Mouse (Mus musculus): Measurements from ENCODE around the gene Cttn. TPM values are rescaled to one million over a fixed set of nuclear protein-coding genes. Genes with fewer than 3 reads are reported as not detected.

The Cttn gene
- polyA plus RNA-seq, 2 experiments = 174 to 188 TPM

GRCm38 (mm10) chr7:144407675-144408074 is 63.1 kb downstream of the Cttn start:
- H3K9ac ChIP-seq (ENCODE audit: low read depth, low read length, severe bottlenecking) = no peak overlapping the region
- H3K4me3 ChIP-seq (replicated peaks; ENCODE audit: low read length) = no peak overlapping the region
- DNase-seq (ENCODE audit: low spot score) (no peak), ATAC-seq (ENCODE audit: low FRiP score, low read depth) (no peak)
- no peaks in the 10 kb centered on the region for H3K27me3 ChIP-seq (ENCODE audit: control insufficient read depth, insufficient read depth, low read length)
- H3K27ac ChIP-seq (replicated peaks; ENCODE audit: low read depth, low read length) = peak overlapping the region; percentile 52; the same call in 1 of the 2 replicates
- 43% methylated on average over 4 of the region's 4 CpGs for WGBS
- peaks cover 11% of the 10 kb centered on the region for H3K4me1 ChIP-seq (ENCODE audit: control insufficient read depth, insufficient read depth, low read length)
- no peak for TF ChIP-seq POLR2A (IDR thresholded peaks at IDR 0.05; ENCODE audit: borderline replicate concordance, extremely low read depth, insufficient read depth, insufficient read length)
- no peaks in the 10 kb centered on the region for H3K36me3 ChIP-seq (ENCODE audit: control insufficient read depth, insufficient read depth, low read length)
- no peaks in the 10 kb centered on the region for H3K9me3 ChIP-seq (ENCODE audit: control insufficient read depth, low read length)
- H3K4me2 ChIP-seq (replicated peaks; ENCODE audit: low read depth, low read length, severe bottlenecking) = no peak overlapping the region

DNA sequence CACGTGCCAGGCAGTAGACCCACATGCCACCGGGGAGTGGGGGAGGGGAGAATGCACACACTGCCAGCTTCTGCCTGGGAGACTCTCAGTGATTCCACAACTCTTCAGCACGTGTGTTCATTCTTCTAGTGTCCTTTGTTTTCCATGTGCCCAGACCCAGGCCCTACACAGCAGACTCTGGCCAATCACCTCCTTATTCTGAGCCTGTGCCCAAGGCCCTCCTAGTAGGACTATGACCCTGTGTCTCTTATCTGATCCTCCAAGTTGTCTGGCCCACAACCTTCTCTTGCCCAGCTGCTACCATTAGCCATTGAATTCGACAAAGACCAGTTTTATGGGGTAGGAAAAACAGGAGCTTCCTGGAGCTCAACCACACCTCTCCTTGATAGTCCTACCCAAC is 68.3 kb downstream of the Cttn start:
- Histone ChIP-seq H3K4me1 (ENCODE audit: control insufficient read depth, insufficient read depth, low read length) (no peaks in the 10 kb centered on the region), H3K27ac (replicated peaks; ENCODE audit: low read depth, low read length) (no peak overlapping the region), H3K4me3 (replicated peaks; ENCODE audit: low read length) (no peak overlapping the region), H3K27me3 (ENCODE audit: control insufficient read depth, insufficient read depth, low read length) (no peaks in the 10 kb centered on the region), H3K9me3 (ENCODE audit: control insufficient read depth, low read length) (no peaks in the 10 kb centered on the region), H3K9ac (ENCODE audit: low read depth, low read length, severe bottlenecking) (no peak overlapping the region), H3K4me2 (replicated peaks; ENCODE audit: low read depth, low read length, severe bottlenecking) (no peak overlapping the region), H3K36me3 (ENCODE audit: control insufficient read depth, insufficient read depth, low read length) (no peaks in the 10 kb centered on the region)
- no peak for DNase-seq (ENCODE audit: low spot score)
- 73% methylated on average over 3 of the region's 4 CpGs for WGBS
- TF ChIP-seq POLR2A (IDR thresholded peaks at IDR 0.05; ENCODE audit: borderline replicate concordance, extremely low read depth, insufficient read depth, insufficient read length) = no peak
- no peak for ATAC-seq (ENCODE audit: low FRiP score, low read depth)

DNA sequence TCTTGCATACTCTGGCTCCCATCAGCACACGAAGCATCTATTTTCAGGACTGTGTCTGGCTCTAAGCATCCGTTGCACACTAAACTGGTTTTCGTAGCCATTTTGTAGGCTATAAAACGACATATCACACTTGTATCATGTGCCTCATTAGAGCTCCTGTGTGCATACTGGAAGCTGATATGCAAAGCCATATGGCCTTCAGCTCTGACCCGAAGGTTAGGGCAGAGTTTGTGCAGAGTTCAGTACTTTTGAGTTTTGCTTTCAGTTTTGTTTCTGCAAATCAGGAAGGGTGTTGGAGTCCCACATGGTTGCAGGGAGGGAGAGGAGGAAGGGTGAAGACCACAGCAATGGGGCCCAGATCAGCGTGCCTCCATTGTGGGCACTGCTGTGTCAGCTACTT is 79.1 kb downstream of the Cttn start:
- Histone ChIP-seq H3K27ac (replicated peaks; ENCODE audit: low read depth, low read length) (no peak overlapping the region), H3K9me3 (ENCODE audit: control insufficient read depth, low read length) (no peaks in the 10 kb centered on the region), H3K4me3 (replicated peaks; ENCODE audit: low read length) (no peak overlapping the region), H3K36me3 (ENCODE audit: control insufficient read depth, insufficient read depth, low read length) (no peaks in the 10 kb centered on the region), H3K9ac (ENCODE audit: low read depth, low read length, severe bottlenecking) (no peak overlapping the region), H3K4me1 (ENCODE audit: control insufficient read depth, insufficient read depth, low read length) (no peaks in the 10 kb centered on the region), H3K4me2 (replicated peaks; ENCODE audit: low read depth, low read length, severe bottlenecking) (no peak overlapping the region), H3K27me3 (ENCODE audit: control insufficient read depth, insufficient read depth, low read length) (no peaks in the 10 kb centered on the region)
- no peak for TF ChIP-seq POLR2A (IDR thresholded peaks at IDR 0.05; ENCODE audit: borderline replicate concordance, extremely low read depth, insufficient read depth, insufficient read length)
- 67% methylated on average over 6 of the region's 6 CpGs for WGBS
- DNase-seq (ENCODE audit: low spot score) (no peak), ATAC-seq (ENCODE audit: low FRiP score, low read depth) (no peak)

- DNase-seq (ENCODE audit: low spot score) (no peak), ATAC-seq (ENCODE audit: low FRiP score, low read depth) (no peak)
- no peaks in the 10 kb centered on the region for H3K36me3 ChIP-seq (ENCODE audit: control insufficient read depth, insufficient read depth, low read length)
- no peaks in the 10 kb centered on the region for H3K9me3 ChIP-seq (ENCODE audit: control insufficient read depth, low read length)
- H3K27ac ChIP-seq (replicated peaks; ENCODE audit: low read depth, low read length) = no peak overlapping the region
- no peaks in the 10 kb centered on the region for H3K27me3 ChIP-seq (ENCODE audit: control insufficient read depth, insufficient read depth, low read length)
- H3K4me1 ChIP-seq (ENCODE audit: control insufficient read depth, insufficient read depth, low read length) = no peaks in the 10 kb centered on the region
- H3K9ac ChIP-seq (ENCODE audit: low read depth, low read length, severe bottlenecking) = no peak overlapping the region
- no peak overlapping the region for H3K4me2 ChIP-seq (replicated peaks; ENCODE audit: low read depth, low read length, severe bottlenecking)
- 63% methylated on average over 8 of the region's 8 CpGs for WGBS
- no peak overlapping the region for H3K4me3 ChIP-seq (replicated peaks; ENCODE audit: low read length)
- no peak for TF ChIP-seq POLR2A (IDR thresholded peaks at IDR 0.05; ENCODE audit: borderline replicate concordance, extremely low read depth, insufficient read depth, insufficient read length)
Observed at GRCm38 (mm10) chr7:144390676-144391075, 80.1 kb downstream of the Cttn start.

DNA sequence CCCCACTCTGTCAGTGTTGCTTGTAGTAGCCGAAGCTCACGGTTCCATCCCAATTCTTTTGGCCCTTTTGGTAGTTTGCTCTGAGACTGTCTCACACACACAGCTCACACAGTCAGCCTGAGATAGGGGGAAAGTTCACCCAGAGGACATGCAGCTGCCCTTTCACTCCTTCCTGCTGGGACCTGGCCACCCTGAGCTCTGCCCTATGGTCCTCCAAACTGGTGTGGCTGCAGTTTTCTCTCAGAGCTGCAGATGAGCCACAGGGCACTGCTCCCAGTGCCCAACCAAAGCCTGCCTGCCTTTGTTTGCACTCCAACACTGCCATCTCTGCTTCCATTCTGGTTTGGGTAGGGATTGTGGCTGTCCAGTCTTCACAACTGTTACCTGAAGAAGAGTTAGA is 81.1 kb downstream of the Cttn start:
- H3K27ac ChIP-seq (replicated peaks; ENCODE audit: low read depth, low read length) = no peak overlapping the region
- H3K27me3 ChIP-seq (ENCODE audit: control insufficient read depth, insufficient read depth, low read length) = no peaks in the 10 kb centered on the region
- no peak overlapping the region for H3K9ac ChIP-seq (ENCODE audit: low read depth, low read length, severe bottlenecking)
- no peaks in the 10 kb centered on the region for H3K36me3 ChIP-seq (ENCODE audit: control insufficient read depth, insufficient read depth, low read length)
- ATAC-seq (ENCODE audit: low FRiP score, low read depth) (no peak), DNase-seq (ENCODE audit: low spot score) (no peak)
- H3K9me3 ChIP-seq (ENCODE audit: control insufficient read depth, low read length) = no peaks in the 10 kb centered on the region
- WGBS = 96% methylated on average over 2 of the region's 2 CpGs
- no peak overlapping the region for H3K4me2 ChIP-seq (replicated peaks; ENCODE audit: low read depth, low read length, severe bottlenecking)
- no peak overlapping the region for H3K4me3 ChIP-seq (replicated peaks; ENCODE audit: low read length)
- no peaks in the 10 kb centered on the region for H3K4me1 ChIP-seq (ENCODE audit: control insufficient read depth, insufficient read depth, low read length)
- TF ChIP-seq POLR2A (IDR thresholded peaks at IDR 0.05; ENCODE audit: borderline replicate concordance, extremely low read depth, insufficient read depth, insufficient read length) = no peak

GRCm38 (mm10) chr7:144387537-144387936 is 83.3 kb downstream of the Cttn start:
- H3K4me3 ChIP-seq (replicated peaks; ENCODE audit: low read length) = no peak overlapping the region
- H3K27me3 ChIP-seq (ENCODE audit: control insufficient read depth, insufficient read depth, low read length) = no peaks in the 10 kb centered on the region
- H3K9me3 ChIP-seq (ENCODE audit: control insufficient read depth, low read length) = no peaks in the 10 kb centered on the region
- H3K27ac ChIP-seq (replicated peaks; ENCODE audit: low read depth, low read length) = no peak overlapping the region
- 95% methylated on average over 6 of the region's 6 CpGs for WGBS
- no peaks in the 10 kb centered on the region for H3K4me1 ChIP-seq (ENCODE audit: control insufficient read depth, insufficient read depth, low read length)
- no peak for TF ChIP-seq POLR2A (IDR thresholded peaks at IDR 0.05; ENCODE audit: borderline replicate concordance, extremely low read depth, insufficient read depth, insufficient read length)
- H3K4me2 ChIP-seq (replicated peaks; ENCODE audit: low read depth, low read length, severe bottlenecking) = no peak overlapping the region
- ATAC-seq (ENCODE audit: low FRiP score, low read depth) = no peak
- H3K36me3 ChIP-seq (ENCODE audit: control insufficient read depth, insufficient read depth, low read length) = no peaks in the 10 kb centered on the region
- DNase-seq (ENCODE audit: low spot score) = no peak
- H3K9ac ChIP-seq (ENCODE audit: low read depth, low read length, severe bottlenecking) = no peak overlapping the region

Other genes starting within 250 kb of the Cttn start
- 58.1 and 63.6 TPM in 2 replicates for gene Ppfia1, start 82.7 kb upstream of the Cttn start, polyA plus RNA-seq (2012; rRNA removed)
- 41.7 and 42.0 TPM in 2 replicates for gene Ppfia1, start 82.7 kb upstream of the Cttn start, polyA plus RNA-seq (2014; fragmentation: Nextera tagmentation; extraction: Ambion mirVana)
- gene Fadd, start 111.5 kb upstream of the Cttn start, polyA plus RNA-seq (2012; rRNA removed) = 9.3 and 10.8 TPM in 2 replicates
- 9.6 and 11.0 TPM in 2 replicates for gene Fadd, start 111.5 kb upstream of the Cttn start, polyA plus RNA-seq (2014; fragmentation: Nextera tagmentation; extraction: Ambion mirVana)

Data from limb, embryonic 14.5 days (tissue).